Mouse (Mus musculus): ENCODE data around the gene Gm11099.

- TF ChIP-seq POLR2A (IDR thresholded peaks at IDR 0.05; ENCODE audit: extremely low read depth, insufficient read depth, low read length) (no peak), CTCF (IDR thresholded peaks at IDR 0.05; ENCODE audit: extremely low read depth, insufficient read depth, low read length) (no peak)
Observed at GRCm38 (mm10) chr2:58844499-58844898, 14.7 kb upstream of the Gm11099 start.

All from cortical plate, adult 2 months (tissue).